Mouse (Mus musculus): ENCODE data around the gene Stk10.

DNA sequence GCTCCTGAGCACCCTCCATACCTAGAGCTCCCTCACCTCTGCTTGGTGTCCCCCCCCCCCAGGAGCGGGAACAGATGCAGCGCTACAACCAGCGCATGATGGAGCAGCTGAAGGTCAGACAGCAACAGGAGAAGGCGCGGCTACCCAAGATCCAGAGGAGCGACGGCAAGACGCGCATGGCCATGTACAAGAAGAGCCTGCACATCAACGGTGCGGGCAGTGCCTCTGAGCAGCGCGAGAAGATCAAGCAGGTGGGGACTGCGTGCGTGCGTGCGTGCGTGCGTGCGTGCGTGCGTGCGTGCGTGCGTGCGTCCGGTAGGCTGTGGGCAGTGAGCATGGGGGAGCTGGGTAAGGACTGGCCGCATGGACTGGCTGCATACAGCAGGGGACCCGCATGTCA lies 81.4 kb downstream of the Stk10 start:
- TF ChIP-seq CTCF (IDR thresholded peaks at IDR 0.05; ENCODE audit: borderline replicate concordance, extremely low read depth, insufficient read depth, insufficient read length), result no peak
- no peak for TF ChIP-seq POLR2A (IDR thresholded peaks at IDR 0.05; ENCODE audit: borderline replicate concordance, extremely low read depth, insufficient read depth, insufficient read length, poor library complexity, severe bottlenecking)

Measured in brain, embryonic 14.5 days (tissue).